Mouse (Mus musculus) kidney, adult 2 months (tissue): ENCODE measurements around the gene 4632433K11Rik.

Experiments used
- CTCF ChIP-seq: fragments of 200-500 bp; conservative IDR thresholded peaks from 2 replicates; pipeline ENCODE4 v1.5.1; 2011; ENCODE audit warnings: low read depth, mild to moderate bottlenecking, control low read depth, low read length, moderate library complexity, mixed read lengths; ENCODE audit not compliant: insufficient read depth, insufficient read length
- POLR2A ChIP-seq: fragments of 200-500 bp; IDR thresholded peaks from one replicate; pipeline ENCODE4 v1.6.1; 2011; ENCODE audit warnings: low read depth, low read length, control low read depth

GRCm38 (mm10) chr7:5017931-5018330 lies 16.0 kb upstream of the 4632433K11Rik start:
- TF ChIP-seq POLR2A, result no peak
- no peak for TF ChIP-seq CTCF
